Mouse (Mus musculus) urinary bladder, postnatal 14 days (tissue): ENCODE results near the gene Morf4l1.
"Not testable (repeated sequence)": the region's sequence is repeated elsewhere in the genome, so short reads cannot be mapped to it uniquely, and the experiment has no call there.

ENCODE experiments used
- DNase-seq: peaks from one replicate; pipeline ENCODE4 v3.0.0; 2021; ENCODE audit warnings: low spot score

Gene Morf4l1

GRCm38 (mm10) chr9:90060574-90060875 is 54.0 kb downstream of the Morf4l1 start:
- no peak for DNase-seq

GRCm38 (mm10) chr9:90059828-90060573 is 54.6 kb downstream of the Morf4l1 start:
- DNase-seq, result no peak

- DNase-seq, result no peak
Observed at GRCm38 (mm10) chr9:90056716-90057115, 57.9 kb downstream of the Morf4l1 start.

- no peak for DNase-seq
Observed at GRCm38 (mm10) chr9:90055911-90056310, 58.7 kb downstream of the Morf4l1 start.

GRCm38 (mm10) chr9:90055409-90055808 is 59.2 kb downstream of the Morf4l1 start:
- no peak for DNase-seq

GRCm38 (mm10) chr9:90054371-90055145 is 60.0 kb downstream of the Morf4l1 start:
- peak; percentile 79 for DNase-seq

- DNase-seq, result no peak
Observed at GRCm38 (mm10) chr9:90053852-90054251, 60.7 kb downstream of the Morf4l1 start, which contains the start of gene Ctsh. Gene Ctsh, plus strand, starts transcription at chr9:90054152.

- no peak for DNase-seq
Observed at GRCm38 (mm10) chr9:90047937-90048627, 66.5 kb downstream of the Morf4l1 start.

GRCm38 (mm10) chr9:90045191-90045590 is 69.4 kb downstream of the Morf4l1 start:
- DNase-seq, result no peak

- not testable (repeated sequence) for DNase-seq
Observed at GRCm38 (mm10) chr9:90042906-90043305, 71.7 kb downstream of the Morf4l1 start.
